Mouse (Mus musculus) left cerebral cortex, postnatal 4 days (tissue): Measurements from ENCODE around the gene Rfk. TPM values are rescaled to one million over a fixed set of nuclear protein-coding genes. Genes with fewer than 3 reads are reported as not detected.

Source experiments
- DNase-seq: peaks from one replicate; pipeline ENCODE4 v3.0.0-alpha.2; 2022
- intact Hi-C: fragments of 180-260 bp; cut with DNase I; formaldehyde crosslinking; loops from one replicate; pipeline ENCODE4 v1.15.1; 2025
- total RNA-seq, 2 experiments: library from RNA; stranded (reverse); gene quantifications; 2 replicates each; pipeline ENCODE4 v1.2.3; 2021

Gene Rfk
- 10 to 100 TPM; 42.9 to 43.7 TPM for total RNA-seq

GRCm38 (mm10) chr19:17393841-17394591, at the start of gene Rfk:
TSS of gene Rfk (plus strand) at chr19:17394043.
- DNase-seq = peak; percentile 95
- intact Hi-C loops = no loop called here

- DNase-seq = no peak
- intact Hi-C loops = no loop called here
Measured at GRCm38 (mm10) chr19:17344881-17345280, 49.0 kb upstream of the Rfk start.

GRCm38 (mm10) chr19:17346716-17347474, 46.9 kb upstream of the Rfk start:
- DNase-seq = no peak
- intact Hi-C loops = no loop called here

DNA sequence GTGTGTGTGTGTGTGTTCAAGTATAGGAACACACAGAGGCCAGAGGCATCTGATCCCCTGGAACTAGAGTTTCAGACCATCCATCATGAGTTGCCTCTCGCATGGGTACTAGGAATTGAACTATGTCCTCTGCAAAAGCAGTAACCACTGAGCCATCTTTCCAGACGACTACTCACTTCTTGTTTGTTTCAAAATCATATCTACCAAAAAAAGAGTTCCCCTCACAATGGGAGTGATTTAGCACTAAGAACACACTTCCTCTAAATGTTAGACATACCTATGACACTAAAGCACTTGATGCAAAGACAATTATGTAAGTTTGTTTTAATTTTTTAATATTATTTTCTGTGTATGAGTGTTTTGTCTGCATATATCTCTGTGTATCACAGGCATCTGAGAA, 46.0 kb upstream of the Rfk start:
- intact Hi-C loops = no loop called here
- DNase-seq = no peak

GRCm38 (mm10) chr19:17353727-17354126, 40.1 kb upstream of the Rfk start:
- DNase-seq = no peak
- intact Hi-C loops = no loop called here

GRCm38 (mm10) chr19:17354362-17354761, 39.5 kb upstream of the Rfk start:
- intact Hi-C loops = no loop called here
- no peak for DNase-seq

- intact Hi-C loops = no loop called here
- no peak for DNase-seq
Measured at GRCm38 (mm10) chr19:17354797-17355196, 39.0 kb upstream of the Rfk start.

- intact Hi-C loops = no loop called here
- no peak for DNase-seq
Measured at GRCm38 (mm10) chr19:17355361-17355760, 38.5 kb upstream of the Rfk start.

DNA sequence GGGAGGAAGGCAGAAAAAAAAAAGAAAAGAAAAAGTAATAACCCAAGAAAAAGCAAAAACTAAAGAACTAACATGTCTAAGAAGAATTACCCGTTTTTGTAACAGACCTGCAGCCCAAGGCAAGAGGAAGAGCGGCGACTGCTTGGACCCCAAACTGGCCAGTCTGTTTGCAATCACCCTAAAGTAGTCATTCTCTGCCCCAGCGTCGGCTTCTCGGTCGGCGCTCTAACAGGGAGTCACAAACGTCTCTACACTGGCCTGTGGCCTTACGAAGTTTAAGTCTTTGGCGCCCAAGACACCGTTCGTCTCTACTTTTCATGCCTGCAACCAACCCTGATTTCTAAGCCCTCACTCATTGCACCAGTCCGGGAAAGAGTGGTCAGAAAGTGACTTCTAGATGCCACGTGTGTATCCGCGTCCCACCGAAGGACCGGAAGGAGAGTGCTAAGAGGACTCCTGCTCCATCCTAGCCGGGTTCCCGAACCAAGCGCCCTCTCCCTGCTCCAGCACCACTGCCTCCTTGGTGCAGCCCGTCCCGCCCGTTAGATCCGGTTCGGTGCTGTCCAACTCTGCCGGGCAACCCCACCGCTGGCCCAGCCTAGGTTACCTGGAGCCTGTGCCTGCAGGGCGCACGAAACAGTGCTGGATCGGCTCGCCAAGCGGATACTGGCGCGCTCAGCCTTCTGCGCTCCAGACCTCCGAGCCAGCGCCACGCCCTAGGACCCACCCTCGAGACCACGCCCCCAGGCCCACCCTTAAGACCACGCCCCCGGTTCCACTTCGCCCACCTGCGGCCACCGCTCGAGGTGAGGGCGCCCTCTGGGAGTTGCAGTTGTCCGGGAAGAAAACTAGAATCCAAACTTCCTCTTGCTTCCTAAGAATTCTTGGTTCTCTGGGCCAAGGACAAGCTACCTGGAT, 37.6 kb upstream of the Rfk start:
- DNase-seq = peak; percentile 21
- intact Hi-C loops = no loop called here

GRCm38 (mm10) chr19:17356932-17357331, 36.9 kb upstream of the Rfk start:
- no peak for DNase-seq
- intact Hi-C loops = no loop called here

DNA sequence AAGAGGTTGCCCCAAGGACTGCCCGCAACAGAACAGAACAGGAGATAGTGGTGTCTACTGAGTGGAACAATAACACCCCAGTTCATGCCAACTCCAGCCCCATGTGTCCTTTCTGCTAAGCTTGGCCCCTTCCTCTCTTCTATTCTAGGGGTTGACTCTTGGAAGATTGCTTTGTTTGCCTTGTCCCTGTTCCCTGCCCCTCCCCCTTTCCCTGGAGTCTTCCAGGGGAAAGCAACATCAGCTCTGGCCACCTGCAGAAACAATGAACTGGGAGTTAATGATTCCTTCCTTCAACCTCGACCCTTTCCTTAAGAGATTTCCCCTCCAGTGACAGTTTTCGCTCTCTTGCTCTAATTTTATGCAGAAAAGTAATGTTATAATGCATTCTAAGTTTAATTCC, 36.5 kb upstream of the Rfk start:
- intact Hi-C loops = no loop called here
- DNase-seq = no peak

- DNase-seq = no peak
- intact Hi-C loops = no loop called here
Measured at GRCm38 (mm10) chr19:17359315-17359890, 34.4 kb upstream of the Rfk start.

- intact Hi-C loops = no loop called here
- DNase-seq = no peak
Measured at GRCm38 (mm10) chr19:17361181-17361580, 32.7 kb upstream of the Rfk start.

- intact Hi-C loops = no loop called here
- peak; percentile 38 for DNase-seq
Measured at GRCm38 (mm10) chr19:17364741-17365140, 29.1 kb upstream of the Rfk start.

DNA sequence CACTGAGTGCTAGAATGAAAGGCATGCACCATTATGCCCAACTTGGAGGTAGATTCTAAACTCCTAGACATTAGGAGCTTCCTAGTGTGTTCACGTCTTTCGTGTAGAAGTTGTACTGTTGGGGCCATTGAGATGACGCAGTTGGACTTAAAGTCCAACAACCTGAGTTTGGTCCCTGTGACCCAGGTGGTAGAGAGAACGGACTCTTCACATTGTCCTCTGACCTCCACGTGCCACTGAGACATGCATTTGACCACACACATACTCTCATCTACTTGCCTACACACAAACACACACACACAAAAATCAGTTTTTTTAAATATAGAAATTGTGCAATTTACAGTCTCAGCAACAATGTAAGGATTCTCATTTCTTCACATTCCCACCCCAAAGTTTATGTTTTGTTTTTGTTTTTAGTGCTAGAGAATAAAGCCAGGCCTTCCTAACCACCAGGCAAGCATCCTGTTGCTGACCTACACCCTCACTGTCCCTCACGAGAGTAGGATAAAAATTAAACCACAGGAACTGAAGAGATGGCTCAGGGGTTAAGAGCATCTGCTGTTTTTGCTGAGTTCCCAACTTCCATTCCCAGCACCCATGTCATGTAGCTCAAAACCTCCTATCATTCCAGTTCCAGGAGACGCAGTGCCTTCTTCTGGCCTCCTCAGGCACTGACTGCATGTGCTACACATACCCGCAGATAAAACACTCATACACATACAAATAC, 27.3 kb upstream of the Rfk start:
- intact Hi-C loops = no loop called here
- DNase-seq = no peak

DNA sequence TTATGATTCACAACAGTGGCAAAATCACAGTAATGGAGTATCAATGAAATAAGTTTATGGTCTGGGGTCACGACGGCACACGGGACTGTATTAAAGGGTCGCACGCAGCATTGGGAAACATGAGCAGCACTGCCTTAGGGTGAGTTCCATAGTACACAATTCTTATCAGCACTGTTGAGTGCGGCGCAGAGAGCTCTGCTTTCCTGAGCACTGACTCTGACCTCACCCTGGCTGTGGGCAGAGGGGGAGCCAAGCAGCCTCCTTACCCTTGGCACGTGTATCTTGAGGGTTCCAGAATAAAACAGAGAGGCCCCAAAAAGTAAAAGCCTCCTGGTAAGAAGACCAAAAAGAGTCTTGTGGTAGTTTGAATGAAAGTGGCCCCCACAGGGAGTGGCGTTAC, 25.3 kb upstream of the Rfk start:
- DNase-seq = no peak
- intact Hi-C loops = no loop called here

DNA sequence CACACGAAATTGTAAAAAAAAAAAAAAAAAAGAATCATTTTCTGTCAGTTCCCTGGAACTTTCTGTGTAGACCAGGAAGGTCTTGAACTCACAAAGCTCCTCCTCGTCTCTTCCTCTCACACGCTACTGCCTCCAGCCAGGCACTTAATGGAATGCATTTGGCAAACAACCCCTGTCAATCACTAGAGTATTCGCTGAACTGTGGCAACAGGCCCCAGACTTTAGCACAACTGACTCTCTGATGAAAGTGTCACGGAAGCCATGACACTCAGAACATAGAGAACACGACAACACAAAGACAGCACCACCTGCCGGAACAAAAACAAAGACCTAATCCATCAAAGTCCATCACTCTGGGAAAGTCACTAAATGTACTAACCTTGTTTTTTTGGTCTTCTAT, 24.3 kb upstream of the Rfk start:
- no peak for DNase-seq
- intact Hi-C loops = no loop called here

- intact Hi-C loops = no loop called here
- no peak for DNase-seq
Measured at GRCm38 (mm10) chr19:17372701-17373100, 21.1 kb upstream of the Rfk start, which contains the start of gene Gcnt1. TSS of gene Gcnt1 (minus strand) at chr19:17372844.

DNA sequence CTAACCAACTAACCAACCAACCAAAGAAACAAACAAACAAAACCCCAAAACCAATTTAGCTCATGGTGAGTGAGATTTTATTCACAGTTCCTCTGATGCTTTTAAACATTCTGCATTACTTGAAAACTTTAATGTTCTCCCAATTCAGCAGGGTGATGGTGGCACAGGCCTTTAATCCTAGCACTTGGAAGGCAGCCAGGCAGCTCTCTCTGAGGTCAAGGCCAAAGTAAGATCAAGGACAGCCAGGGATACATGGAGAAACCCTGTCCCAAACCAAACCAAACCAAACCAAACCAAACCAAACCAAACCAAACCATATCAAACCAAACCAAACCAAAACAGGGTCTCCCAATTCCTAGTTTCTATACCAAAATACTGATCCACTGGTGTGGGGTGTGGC, 15.0 kb upstream of the Rfk start:
- DNase-seq = no peak
- intact Hi-C loops = no loop called here

DNA sequence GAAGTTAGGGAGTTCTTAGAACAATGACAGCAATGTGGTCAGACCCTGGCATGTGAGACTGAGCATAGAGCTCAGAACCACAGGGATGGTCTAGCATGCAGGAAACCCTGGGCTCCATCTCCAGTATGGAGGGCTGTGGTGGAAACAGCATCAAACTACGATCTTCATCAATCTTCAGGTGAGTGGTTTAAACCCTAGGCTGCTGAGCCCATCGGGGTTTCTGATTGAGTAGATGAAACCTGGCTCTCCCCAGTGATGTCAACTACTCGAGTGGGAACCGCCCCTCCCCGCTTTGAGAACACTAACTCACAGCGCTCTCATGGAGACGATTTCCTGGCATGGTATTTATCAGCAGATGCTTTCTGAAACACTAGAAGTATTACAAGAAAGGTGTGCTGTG, 13.3 kb upstream of the Rfk start:
- intact Hi-C loops = no loop called here
- DNase-seq = no peak
